Mouse (Mus musculus): Measurements from ENCODE around the gene Tmem132b. TPM values are rescaled to one million over a fixed set of nuclear protein-coding genes. Genes with fewer than 3 reads are reported as not detected.

Tmem132b gene
- polyA plus RNA-seq, 1 experiment: 8.2 TPM

- no peak for DNase-seq (ENCODE audit: low read depth)
Measured at GRCm38 (mm10) chr5:125794318-125794717, 262.7 kb downstream of the Tmem132b start.

GRCm38 (mm10) chr5:125799622-125800021, 268.0 kb downstream of the Tmem132b start:
- TF ChIP-seq CTCF (IDR thresholded peaks at IDR 0.05; ENCODE audit: borderline replicate concordance, extremely low read depth, insufficient read depth, insufficient read length): peak; percentile 7; the same call in 1 of the 2 replicates
- no peak for TF ChIP-seq POLR2A (IDR thresholded peaks at IDR 0.05; ENCODE audit: borderline replicate concordance, extremely low read depth, insufficient read depth, insufficient read length, poor library complexity, severe bottlenecking)
- no peak for DNase-seq (ENCODE audit: low read depth)

More at GRCm38 (mm10) chr5:125794318-125794717, 262.7 kb downstream of the Tmem132b start:
- no peak for TF ChIP-seq POLR2A (IDR thresholded peaks at IDR 0.05; ENCODE audit: borderline replicate concordance, extremely low read depth, insufficient read depth, insufficient read length, poor library complexity, severe bottlenecking)
- TF ChIP-seq CTCF (IDR thresholded peaks at IDR 0.05; ENCODE audit: borderline replicate concordance, extremely low read depth, insufficient read depth, insufficient read length): no peak

GRCm38 (mm10) chr5:125800025-125800424, 268.5 kb downstream of the Tmem132b start:
- no peak for TF ChIP-seq POLR2A (IDR thresholded peaks at IDR 0.05; ENCODE audit: borderline replicate concordance, extremely low read depth, insufficient read depth, insufficient read length, poor library complexity, severe bottlenecking)
- peak; percentile 77 for TF ChIP-seq CTCF (IDR thresholded peaks at IDR 0.05; ENCODE audit: borderline replicate concordance, extremely low read depth, insufficient read depth, insufficient read length)
- DNase-seq (ENCODE audit: low read depth): peak; percentile 64

- peak; percentile 60 for DNase-seq (ENCODE audit: low read depth)
- TF ChIP-seq CTCF (IDR thresholded peaks at IDR 0.05; ENCODE audit: borderline replicate concordance, extremely low read depth, insufficient read depth, insufficient read length) (no peak), POLR2A (IDR thresholded peaks at IDR 0.05; ENCODE audit: borderline replicate concordance, extremely low read depth, insufficient read depth, insufficient read length, poor library complexity, severe bottlenecking) (no peak)
Measured at GRCm38 (mm10) chr5:125802801-125803200, 271.2 kb downstream of the Tmem132b start.

- peak; percentile 92 for DNase-seq (ENCODE audit: low read depth)
Measured at GRCm38 (mm10) chr5:125805327-125805726, 273.8 kb downstream of the Tmem132b start.

GRCm38 (mm10) chr5:125807861-125808260, 276.3 kb downstream of the Tmem132b start:
- DNase-seq (ENCODE audit: low read depth): peak; percentile 85

More at GRCm38 (mm10) chr5:125805327-125805726, 273.8 kb downstream of the Tmem132b start:
- no peak for TF ChIP-seq CTCF (IDR thresholded peaks at IDR 0.05; ENCODE audit: borderline replicate concordance, extremely low read depth, insufficient read depth, insufficient read length)
- TF ChIP-seq POLR2A (IDR thresholded peaks at IDR 0.05; ENCODE audit: borderline replicate concordance, extremely low read depth, insufficient read depth, insufficient read length, poor library complexity, severe bottlenecking): no peak

GRCm38 (mm10) chr5:125829342-125829741, 297.8 kb downstream of the Tmem132b start:
- DNase-seq (ENCODE audit: low read depth): no peak
- TF ChIP-seq CTCF (IDR thresholded peaks at IDR 0.05; ENCODE audit: borderline replicate concordance, extremely low read depth, insufficient read depth, insufficient read length) (no peak), POLR2A (IDR thresholded peaks at IDR 0.05; ENCODE audit: borderline replicate concordance, extremely low read depth, insufficient read depth, insufficient read length, poor library complexity, severe bottlenecking) (no peak)

More at GRCm38 (mm10) chr5:125807861-125808260, 276.3 kb downstream of the Tmem132b start:
- TF ChIP-seq CTCF (IDR thresholded peaks at IDR 0.05; ENCODE audit: borderline replicate concordance, extremely low read depth, insufficient read depth, insufficient read length) (no peak), POLR2A (IDR thresholded peaks at IDR 0.05; ENCODE audit: borderline replicate concordance, extremely low read depth, insufficient read depth, insufficient read length, poor library complexity, severe bottlenecking) (no peak)

GRCm38 (mm10) chr5:125835890-125836289, 304.3 kb downstream of the Tmem132b start:
- DNase-seq (ENCODE audit: low read depth): no peak
- TF ChIP-seq CTCF (IDR thresholded peaks at IDR 0.05; ENCODE audit: borderline replicate concordance, extremely low read depth, insufficient read depth, insufficient read length) (no peak), POLR2A (IDR thresholded peaks at IDR 0.05; ENCODE audit: borderline replicate concordance, extremely low read depth, insufficient read depth, insufficient read length, poor library complexity, severe bottlenecking) (no peak)

- no peak for DNase-seq (ENCODE audit: low read depth)
- TF ChIP-seq POLR2A (IDR thresholded peaks at IDR 0.05; ENCODE audit: borderline replicate concordance, extremely low read depth, insufficient read depth, insufficient read length, poor library complexity, severe bottlenecking) (no peak), CTCF (IDR thresholded peaks at IDR 0.05; ENCODE audit: borderline replicate concordance, extremely low read depth, insufficient read depth, insufficient read length) (no peak)
Measured at GRCm38 (mm10) chr5:125836761-125837160, 305.2 kb downstream of the Tmem132b start.

Other genes starting within 250 kb of the Tmem132b start
- gene Scarb1, start 190.7 kb upstream of the Tmem132b start, polyA plus RNA-seq (2012; rRNA removed): 43.1 and 45.0 TPM in 2 replicates
- gene Gm10382, start 142.5 kb upstream of the Tmem132b start, polyA plus RNA-seq (2012; rRNA removed): 0.34 and 0.58 TPM in 2 replicates
- 784 and 896 TPM in 2 replicates for gene Ubc, start 141.6 kb upstream of the Tmem132b start, polyA plus RNA-seq (2012; rRNA removed)
- gene Dhx37, start 97.7 kb upstream of the Tmem132b start, polyA plus RNA-seq (2012; rRNA removed): 27.6 and 31.5 TPM in 2 replicates
- 13.0 and 23.5 TPM in 2 replicates for gene Bri3bp, start 90.2 kb upstream of the Tmem132b start, polyA plus RNA-seq (2012; rRNA removed)
- 69.9 and 73.4 TPM in 2 replicates for gene Aacs, start 56.0 kb upstream of the Tmem132b start, polyA plus RNA-seq (2012; rRNA removed)